In genomic region chr5:125382673-125383558, GRCm38 (mm10) we compare ENCODE assay signal across 8 mouse cellular contexts. TPM values are rescaled to one million over a fixed set of nuclear protein-coding genes. Genes with fewer than 3 reads are reported as not detected.
DNase-seq lines count a peak whose midpoint lies in the region; ATAC-seq and TF ChIP-seq lines count a peak whose summit lies in the region.

No protein-coding gene starts in this region.

- peak; percentile 65 for DNase-seq in 3134 (ENCODE audit: extremely low read depth, insufficient read length, low spot score)
- peak; percentile 73 for DNase-seq in forebrain, embryonic 11.5 days (ENCODE audit: low spot score)
- peak; percentile 77 for DNase-seq in hindbrain, postnatal 0 days (ENCODE audit: low spot score)
- DNase-seq in limb, embryonic 14.5 days (ENCODE audit: low spot score) = peak; percentile 56
- DNase-seq in midbrain, postnatal 0 days (ENCODE audit: low spot score) = peak; percentile 76
- DNase-seq in urinary bladder, postnatal 36 days (ENCODE audit: low spot score in 2 of 2) = no peak

- H3K4me3 ChIP-seq in forebrain, embryonic 11.5 days (ENCODE audit: low read depth, low read length) = no peak overlapping the region
- H3K4me3 ChIP-seq in hindbrain, postnatal 0 days (ENCODE audit: low read length) = no peak overlapping the region
- H3K4me3 ChIP-seq in limb, embryonic 14.5 days (replicated peaks; ENCODE audit: low read length) = no peak overlapping the region
- no peak overlapping the region for H3K4me3 ChIP-seq in midbrain, postnatal 0 days (ENCODE audit: low read depth, low read length)

- ATAC-seq in CD4-positive, CD25-positive, alpha-beta regulatory T cell, adult 4 months = peak; percentile 63
- ATAC-seq in cerebellum, adult (ENCODE audit: insufficient number of reproducible peaks, low FRiP score, low TSS enrichment) = peak; percentile 58; the same call in 1 of the 2 replicates
- peak; percentile 42; the same call in 1 of the 2 replicates for ATAC-seq in forebrain, embryonic 11.5 days (replicated peaks; ENCODE audit: low FRiP score)
- ATAC-seq in hindbrain, postnatal 0 days = peak; percentile 61; the same call in 1 of the 2 replicates
- ATAC-seq in limb, embryonic 14.5 days (ENCODE audit: low FRiP score, low read depth) = peak; percentile 49; the same call in 1 of the 2 replicates
- no peak for ATAC-seq in midbrain, postnatal 0 days (ENCODE audit: low FRiP score)

- WGBS in forebrain, embryonic 11.5 days = 55% methylated on average over 6 of the region's 6 CpGs
- 36% methylated on average over 6 of the region's 6 CpGs for WGBS in hindbrain, postnatal 0 days
- WGBS in limb, embryonic 14.5 days = 48% methylated on average over 6 of the region's 6 CpGs
- WGBS in midbrain, postnatal 0 days = 49% methylated on average over 6 of the region's 6 CpGs

- no peaks in the 10 kb centered on the region for H3K27me3 ChIP-seq in forebrain, embryonic 11.5 days (ENCODE audit: control insufficient read depth, insufficient read depth, low read length)
- H3K27me3 ChIP-seq in hindbrain, postnatal 0 days (ENCODE audit: insufficient read depth, low read length) = no peaks in the 10 kb centered on the region
- H3K27me3 ChIP-seq in limb, embryonic 14.5 days (ENCODE audit: control insufficient read depth, insufficient read depth, low read length) = no peaks in the 10 kb centered on the region
- no peaks in the 10 kb centered on the region for H3K27me3 ChIP-seq in midbrain, postnatal 0 days (ENCODE audit: insufficient read depth, low read length)

- peaks cover 3% of the 10 kb centered on the region; the same call in 1 of the 2 replicates for H3K4me1 ChIP-seq in forebrain, embryonic 11.5 days (replicated peaks; ENCODE audit: control insufficient read depth, insufficient read depth, low read length)
- H3K4me1 ChIP-seq in hindbrain, postnatal 0 days (ENCODE audit: insufficient read depth, low read length) = no peaks in the 10 kb centered on the region
- H3K4me1 ChIP-seq in limb, embryonic 14.5 days (ENCODE audit: control insufficient read depth, insufficient read depth, low read length) = no peaks in the 10 kb centered on the region
- H3K4me1 ChIP-seq in midbrain, postnatal 0 days (ENCODE audit: insufficient read depth, low read length) = peaks cover 5% of the 10 kb centered on the region; the same call in 1 of the 2 replicates

- no peak overlapping the region for H3K4me2 ChIP-seq in forebrain, embryonic 11.5 days (ENCODE audit: low read depth, low read length, severe bottlenecking)
- H3K4me2 ChIP-seq in hindbrain, postnatal 0 days (ENCODE audit: low read depth, low read length) = no peak overlapping the region
- no peak overlapping the region for H3K4me2 ChIP-seq in limb, embryonic 14.5 days (replicated peaks; ENCODE audit: low read depth, low read length, severe bottlenecking)
- H3K4me2 ChIP-seq in midbrain, postnatal 0 days (ENCODE audit: low read depth, low read length, poor library complexity, severe bottlenecking) = no peak overlapping the region

- peaks cover 4% of the 10 kb centered on the region; the same call in 1 of the 2 replicates for H3K36me3 ChIP-seq in forebrain, embryonic 11.5 days (ENCODE audit: control insufficient read depth, insufficient read depth, low read length)
- peaks cover 17% of the 10 kb centered on the region for H3K36me3 ChIP-seq in hindbrain, postnatal 0 days (ENCODE audit: insufficient read depth, low read length)
- H3K36me3 ChIP-seq in limb, embryonic 14.5 days (ENCODE audit: control insufficient read depth, insufficient read depth, low read length) = peaks cover 18% of the 10 kb centered on the region
- peaks cover 6% of the 10 kb centered on the region for H3K36me3 ChIP-seq in midbrain, postnatal 0 days (ENCODE audit: insufficient read depth, low read length)

- H3K27ac ChIP-seq in forebrain, embryonic 11.5 days (ENCODE audit: low read depth, low read length) = no peak overlapping the region
- no peak overlapping the region; the same call in 1 of the 2 replicates for H3K27ac ChIP-seq in hindbrain, postnatal 0 days
- H3K27ac ChIP-seq in limb, embryonic 14.5 days (replicated peaks; ENCODE audit: low read depth, low read length) = no peak overlapping the region
- H3K27ac ChIP-seq in midbrain, postnatal 0 days (ENCODE audit: low read depth, low read length) = no peak overlapping the region

- TF ChIP-seq CTCF in hindbrain, postnatal 0 days (IDR thresholded peaks at IDR 0.05; ENCODE audit: low read depth) = peak; percentile 75
- peak; percentile 75 for TF ChIP-seq CTCF in midbrain, postnatal 0 days (IDR thresholded peaks at IDR 0.05)

- no peak overlapping the region for H3K9ac ChIP-seq in forebrain, embryonic 11.5 days (ENCODE audit: low read length)
- no peak overlapping the region for H3K9ac ChIP-seq in hindbrain, postnatal 0 days (replicated peaks; ENCODE audit: low read length)
- no peak overlapping the region for H3K9ac ChIP-seq in limb, embryonic 14.5 days (ENCODE audit: low read depth, low read length, severe bottlenecking)
- H3K9ac ChIP-seq in midbrain, postnatal 0 days (replicated peaks; ENCODE audit: low read length, poor library complexity, severe bottlenecking) = no peak overlapping the region

- H3K9me3 ChIP-seq in forebrain, embryonic 11.5 days (ENCODE audit: control insufficient read depth, low read length) = no peaks in the 10 kb centered on the region
- no peaks in the 10 kb centered on the region for H3K9me3 ChIP-seq in hindbrain, postnatal 0 days (ENCODE audit: low read length)
- H3K9me3 ChIP-seq in limb, embryonic 14.5 days (ENCODE audit: control insufficient read depth, low read length) = no peaks in the 10 kb centered on the region
- no peaks in the 10 kb centered on the region for H3K9me3 ChIP-seq in midbrain, postnatal 0 days (ENCODE audit: low read length)

- no peak for TF ChIP-seq POLR2A in limb, embryonic 14.5 days (IDR thresholded peaks at IDR 0.05; ENCODE audit: borderline replicate concordance, extremely low read depth, insufficient read depth, insufficient read length)

RNA-seq across cellular contexts. Expression of gene Gm10382, which starts 6.2 kb away (rescaled TPM):
- polyA plus RNA-seq in CD4-positive, CD25-positive, alpha-beta regulatory T cell, adult 4 months (2017; shearing (Covaris generic)) = 1 to 10 TPM in 1 of 2 experiments, under 1 TPM in 1; 0.70 to 1.0 TPM
- 0.23 and 0.65 TPM in 2 replicates for polyA plus RNA-seq in forebrain, embryonic 11.5 days (2014; fragmentation: Nextera tagmentation; extraction: Ambion mirVana)
- 1.3 TPM in 1 of 2 replicates, not detected in the other for total RNA-seq in hindbrain, postnatal 0 days (2014; rRNA removed)
- 0.48 and 0.66 TPM in 2 replicates for polyA plus RNA-seq in hindbrain, postnatal 0 days (2015; fragmentation: Nextera tagmentation; extraction: Ambion mirVana)
- 0.08 and 0.26 TPM in 2 replicates for polyA plus RNA-seq in limb, embryonic 14.5 days (2012; rRNA removed)
- polyA plus RNA-seq in limb, embryonic 14.5 days (2014; fragmentation: Nextera tagmentation; extraction: Ambion mirVana) = 0.17 and 0.45 TPM in 2 replicates
- total RNA-seq in midbrain, postnatal 0 days (2014; rRNA removed) = not detected in 2 replicates
- 0.67 and 0.83 TPM in 2 replicates for polyA plus RNA-seq in midbrain, postnatal 0 days (2015; fragmentation: Nextera tagmentation; extraction: Ambion mirVana)

RNA-seq across cellular contexts. Expression of gene Ubc, which starts 7.1 kb away (rescaled TPM):
- 1,000 to 10,000 TPM in 1 of 2 experiments, 100 to 1,000 TPM in 1; 954 to 1,216 TPM for polyA plus RNA-seq in CD4-positive, CD25-positive, alpha-beta regulatory T cell, adult 4 months (2017; shearing (Covaris generic))
- 1,042 and 1,121 TPM in 2 replicates for polyA plus RNA-seq in forebrain, embryonic 11.5 days (2014; fragmentation: Nextera tagmentation; extraction: Ambion mirVana)
- 911 and 1,042 TPM in 2 replicates for total RNA-seq in hindbrain, postnatal 0 days (2014; rRNA removed)
- 1,155 and 1,219 TPM in 2 replicates for polyA plus RNA-seq in hindbrain, postnatal 0 days (2015; fragmentation: Nextera tagmentation; extraction: Ambion mirVana)
- 643 and 660 TPM in 2 replicates for polyA plus RNA-seq in limb, embryonic 14.5 days (2012; rRNA removed)
- 949 and 1,033 TPM in 2 replicates for polyA plus RNA-seq in limb, embryonic 14.5 days (2014; fragmentation: Nextera tagmentation; extraction: Ambion mirVana)
- 915 and 958 TPM in 2 replicates for total RNA-seq in midbrain, postnatal 0 days (2014; rRNA removed)
- polyA plus RNA-seq in midbrain, postnatal 0 days (2015; fragmentation: Nextera tagmentation; extraction: Ambion mirVana) = 1,268 and 1,306 TPM in 2 replicates

RNA-seq across cellular contexts. Expression of gene Scarb1, which starts 42.0 kb away (rescaled TPM):
- polyA plus RNA-seq in CD4-positive, CD25-positive, alpha-beta regulatory T cell, adult 4 months (2017; shearing (Covaris generic)) = 10 to 100 TPM in 1 of 2 experiments, 1 to 10 TPM in 1; 5.9 to 11.6 TPM
- 43.7 and 45.7 TPM in 2 replicates for polyA plus RNA-seq in forebrain, embryonic 11.5 days (2014; fragmentation: Nextera tagmentation; extraction: Ambion mirVana)
- 70.3 and 71.7 TPM in 2 replicates for total RNA-seq in hindbrain, postnatal 0 days (2014; rRNA removed)
- 53.9 and 56.1 TPM in 2 replicates for polyA plus RNA-seq in hindbrain, postnatal 0 days (2015; fragmentation: Nextera tagmentation; extraction: Ambion mirVana)
- 67.7 and 85.6 TPM in 2 replicates for polyA plus RNA-seq in limb, embryonic 14.5 days (2012; rRNA removed)
- polyA plus RNA-seq in limb, embryonic 14.5 days (2014; fragmentation: Nextera tagmentation; extraction: Ambion mirVana) = 40.1 and 43.9 TPM in 2 replicates
- 60.2 and 74.0 TPM in 2 replicates for total RNA-seq in midbrain, postnatal 0 days (2014; rRNA removed)
- polyA plus RNA-seq in midbrain, postnatal 0 days (2015; fragmentation: Nextera tagmentation; extraction: Ambion mirVana) = 57.7 and 57.9 TPM in 2 replicates

RNA-seq across cellular contexts. Expression of gene Dhx37, which starts 51.0 kb away (rescaled TPM):
- polyA plus RNA-seq in CD4-positive, CD25-positive, alpha-beta regulatory T cell, adult 4 months (2017; shearing (Covaris generic)) = 1 to 10 TPM; 8.4 to 8.6 TPM
- 15.7 and 16.4 TPM in 2 replicates for polyA plus RNA-seq in forebrain, embryonic 11.5 days (2014; fragmentation: Nextera tagmentation; extraction: Ambion mirVana)
- 15.8 and 27.5 TPM in 2 replicates for total RNA-seq in hindbrain, postnatal 0 days (2014; rRNA removed)
- 8.0 and 9.8 TPM in 2 replicates for polyA plus RNA-seq in hindbrain, postnatal 0 days (2015; fragmentation: Nextera tagmentation; extraction: Ambion mirVana)
- 21.9 and 25.5 TPM in 2 replicates for polyA plus RNA-seq in limb, embryonic 14.5 days (2012; rRNA removed)
- 5.4 and 8.9 TPM in 2 replicates for polyA plus RNA-seq in limb, embryonic 14.5 days (2014; fragmentation: Nextera tagmentation; extraction: Ambion mirVana)
- total RNA-seq in midbrain, postnatal 0 days (2014; rRNA removed) = 17.8 and 32.9 TPM in 2 replicates
- 10.9 TPM in 2 replicates for polyA plus RNA-seq in midbrain, postnatal 0 days (2015; fragmentation: Nextera tagmentation; extraction: Ambion mirVana)

RNA-seq across cellular contexts. Expression of gene Bri3bp, which starts 58.5 kb away (rescaled TPM):
- polyA plus RNA-seq in CD4-positive, CD25-positive, alpha-beta regulatory T cell, adult 4 months (2017; shearing (Covaris generic)) = 1 to 10 TPM; 4.3 to 7.5 TPM
- 44.1 TPM in 2 replicates for polyA plus RNA-seq in forebrain, embryonic 11.5 days (2014; fragmentation: Nextera tagmentation; extraction: Ambion mirVana)
- 89.3 and 91.2 TPM in 2 replicates for total RNA-seq in hindbrain, postnatal 0 days (2014; rRNA removed)
- polyA plus RNA-seq in hindbrain, postnatal 0 days (2015; fragmentation: Nextera tagmentation; extraction: Ambion mirVana) = 41.7 and 44.2 TPM in 2 replicates
- 15.0 and 19.7 TPM in 2 replicates for polyA plus RNA-seq in limb, embryonic 14.5 days (2012; rRNA removed)
- 30.0 and 34.5 TPM in 2 replicates for polyA plus RNA-seq in limb, embryonic 14.5 days (2014; fragmentation: Nextera tagmentation; extraction: Ambion mirVana)
- total RNA-seq in midbrain, postnatal 0 days (2014; rRNA removed) = 89.5 and 96.0 TPM in 2 replicates
- 42.3 and 43.9 TPM in 2 replicates for polyA plus RNA-seq in midbrain, postnatal 0 days (2015; fragmentation: Nextera tagmentation; extraction: Ambion mirVana)

Comparison
In these comparisons a context has a peak if more than half of its experiments do, and no peak if none do; other contexts are left out.
1. DNase-seq: peak in 3134 (single experiment), forebrain, embryonic 11.5 days (single experiment), hindbrain, postnatal 0 days (single experiment), limb, embryonic 14.5 days (single experiment) and midbrain, postnatal 0 days (single experiment); none in urinary bladder, postnatal 36 days (0 of 2).